Mouse (Mus musculus) liver, embryonic 11.5 days (tissue): Measurements from ENCODE around the gene Acaca. TPM values are rescaled to one million over a fixed set of nuclear protein-coding genes. Genes with fewer than 3 reads are reported as not detected.
"Not testable (repeated sequence)": the region's sequence is repeated elsewhere in the genome, so short reads cannot be mapped to it uniquely, and the experiment has no call there.

ENCODE experiments used
- ATAC-seq: fragments of 200-750 bp; cut with Nextera tagmentation; replicated peaks from 2 replicates; pipeline ENCODE4 v1.8.0; 2017; ENCODE audit warnings: moderate number of reproducible peaks, mild to moderate bottlenecking, moderate TSS enrichment, moderate library complexity; ENCODE audit not compliant: low FRiP score
- DNase-seq: peaks from one replicate; pipeline ENCODE4 v3.0.0-alpha.2; 2017; ENCODE audit warnings: low spot score
- H3K27ac ChIP-seq: fragments of 300-500 bp; sonication (generic); 2 replicates; pipeline ENCODE4 v1.5.1; 2014; ENCODE audit warnings: mild to moderate bottlenecking, low read depth, low read length, control low read depth
- H3K27me3 ChIP-seq: fragments of 300-500 bp; sonication (generic); replicated peaks from 2 replicates; pipeline ENCODE4 v1.6.1; 2014; ENCODE audit warnings: low read length, mixed read lengths; ENCODE audit not compliant: control insufficient read depth, insufficient read depth
- H3K36me3 ChIP-seq: fragments of 300-500 bp; sonication (generic); 2 replicates; pipeline ENCODE4 v1.6.1; 2014; ENCODE audit warnings: mild to moderate bottlenecking, low read length, moderate library complexity, mixed read lengths; ENCODE audit not compliant: control insufficient read depth, insufficient read depth
- H3K4me1 ChIP-seq: fragments of 300-500 bp; sonication (generic); replicated peaks from 2 replicates; pipeline ENCODE4 v1.6.1; 2014; ENCODE audit warnings: low read length, mixed read lengths; ENCODE audit not compliant: control insufficient read depth, insufficient read depth
- H3K4me2 ChIP-seq: fragments of 300-500 bp; sonication (generic); 2 replicates; pipeline ENCODE4 v1.6.1; 2014; ENCODE audit warnings: mild to moderate bottlenecking, control low read depth, moderate library complexity
- H3K4me3 ChIP-seq: fragments of 300-500 bp; sonication (generic); 2 replicates; pipeline ENCODE4 v1.5.1; 2014; ENCODE audit warnings: low read depth, low read length, control low read depth
- H3K9ac ChIP-seq: fragments of 300-500 bp; sonication (generic); 2 replicates; pipeline ENCODE4 v1.6.1; 2014; ENCODE audit warnings: low read depth, low read length, control low read depth
- H3K9me3 ChIP-seq: fragments of 300-500 bp; sonication (generic); 2 replicates; pipeline ENCODE4 v1.6.1; 2016; ENCODE audit warnings: low read length, inconsistent platforms, mixed read lengths; ENCODE audit not compliant: control insufficient read depth
- WGBS: fragments of 180-500 bp; shearing (Covaris S2); extraction: QIAGEN DNeasy Blood & Tissue Kit; methylation state at CpG from one replicate; pipeline ENCODE4 v1.1.7; 2014; 5-methylcytosine and 5-hydroxymethylcytosine counted together
- polyA plus RNA-seq: library from polyadenylated mRNA; unstranded; fragments of >200 nt; fragmentation: Nextera tagmentation; extraction: Ambion mirVana; gene quantifications from 2 replicates; pipeline ENCODE4 v1.2.1, GENCODE M21; 2014

The Acaca gene
- polyA plus RNA-seq, 1 experiment from 2014 or later, result 17.0 TPM

DNA sequence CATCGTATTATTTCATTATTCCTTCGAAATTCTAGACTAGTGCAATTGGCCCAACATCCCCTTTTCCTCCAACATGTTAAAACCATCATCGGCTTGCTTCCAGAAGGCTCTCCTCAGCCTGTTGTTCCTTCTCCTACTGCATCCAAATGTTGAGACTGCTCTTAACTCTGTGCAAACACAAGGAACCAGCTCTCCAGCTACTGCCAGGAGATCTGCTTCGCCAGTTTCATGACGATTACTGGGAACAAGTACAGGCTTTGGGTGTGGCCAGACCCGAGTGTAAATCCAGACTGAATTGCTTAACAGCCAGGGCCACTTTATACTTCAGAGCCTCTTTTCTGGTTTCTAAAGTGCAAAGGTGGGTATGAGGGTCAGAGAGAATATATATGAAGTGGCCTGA, 259.9 kb downstream of the Acaca start:
- no peak overlapping the region for H3K9ac ChIP-seq
- no peak for DNase-seq
- peaks cover 3% of the 10 kb centered on the region; the same call in 1 of the 2 replicates for H3K36me3 ChIP-seq
- 77% methylated on average over 6 of the region's 6 CpGs for WGBS
- no peaks in the 10 kb centered on the region for H3K9me3 ChIP-seq
- ATAC-seq, result no peak
- no peaks in the 10 kb centered on the region for H3K4me1 ChIP-seq
- no peaks in the 10 kb centered on the region for H3K27me3 ChIP-seq
- no peak overlapping the region for H3K4me2 ChIP-seq
- no peak overlapping the region for H3K27ac ChIP-seq
- H3K4me3 ChIP-seq, result no peak overlapping the region

- no peak overlapping the region for H3K27ac ChIP-seq
- 85% methylated on average over 8 of the region's 8 CpGs for WGBS
Measured at GRCm38 (mm10) chr11:84391126-84391525, 261.7 kb downstream of the Acaca start.

GRCm38 (mm10) chr11:84392066-84392465, 262.6 kb downstream of the Acaca start:
- DNase-seq, H3K4me3 ChIP-seq, ATAC-seq: not testable (repeated sequence)

More at GRCm38 (mm10) chr11:84391126-84391525, 261.7 kb downstream of the Acaca start:
- Histone ChIP-seq H3K4me3 (no peak overlapping the region), H3K9ac (no peak overlapping the region), H3K9me3 (no peaks in the 10 kb centered on the region), H3K4me2 (no peak overlapping the region), H3K4me1 (no peaks in the 10 kb centered on the region), H3K36me3 (peaks cover 3% of the 10 kb centered on the region; the same call in 1 of the 2 replicates), H3K27me3 (no peaks in the 10 kb centered on the region)
- DNase-seq (no peak), ATAC-seq (no peak)

DNA sequence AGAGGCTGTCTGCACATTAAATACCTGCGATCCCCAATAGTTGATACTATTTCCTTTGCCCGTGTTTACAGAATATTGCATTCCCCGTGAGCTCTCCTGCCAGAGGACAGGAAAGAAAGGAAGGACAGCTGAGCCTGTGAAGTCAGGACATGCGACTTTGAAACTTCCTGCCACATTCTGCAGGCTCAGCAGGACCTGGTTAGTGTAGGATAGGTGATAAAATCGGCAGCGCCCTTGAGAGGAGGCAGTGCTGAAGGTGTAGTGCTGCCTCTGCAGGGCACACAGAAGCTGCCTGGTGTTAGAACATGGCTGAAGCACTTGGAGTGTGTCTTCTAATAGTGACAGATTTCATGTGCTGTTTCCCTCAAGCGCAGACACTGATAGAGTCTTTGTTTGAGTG, 264.1 kb downstream of the Acaca start:
- H3K4me1 ChIP-seq, result no peaks in the 10 kb centered on the region
- ATAC-seq, result no peak

More at GRCm38 (mm10) chr11:84392066-84392465, 262.6 kb downstream of the Acaca start:
- H3K4me2 ChIP-seq, H3K9ac ChIP-seq, H3K4me1 ChIP-seq, H3K27ac ChIP-seq, H3K36me3 ChIP-seq, H3K9me3 ChIP-seq, H3K27me3 ChIP-seq: not testable (repeated sequence)
- WGBS, result 81% methylated on average over 7 of the region's 7 CpGs

DNA sequence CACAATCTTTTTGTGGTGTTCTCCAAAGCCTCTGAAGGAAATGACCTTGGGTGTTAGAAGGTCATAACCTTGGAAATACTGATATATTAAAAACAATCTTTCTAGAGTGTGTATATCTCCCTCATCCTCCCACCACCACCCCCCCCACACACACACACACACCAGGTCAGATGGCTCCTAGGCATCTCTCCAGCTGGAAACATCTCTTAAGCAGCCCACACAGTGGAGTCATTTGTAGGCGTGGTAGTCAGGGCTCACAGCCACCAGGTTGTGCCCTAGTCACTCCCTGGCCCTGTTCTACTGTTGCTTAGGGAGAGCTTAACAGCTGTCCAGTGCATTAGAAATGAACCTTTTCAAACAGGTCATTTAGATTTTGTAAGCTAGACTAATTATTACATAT, 265.5 kb downstream of the Acaca start:
- Histone ChIP-seq H3K27me3 (no peaks in the 10 kb centered on the region), H3K4me3 (no peak overlapping the region), H3K9me3 (no peaks in the 10 kb centered on the region), H3K4me2 (no peak overlapping the region), H3K4me1 (no peaks in the 10 kb centered on the region), H3K9ac (no peak overlapping the region), H3K27ac (no peak overlapping the region), H3K36me3 (peaks cover 2% of the 10 kb centered on the region; the same call in 1 of the 2 replicates)
- WGBS, result 67% methylated on average over 1 of the region's 1 CpGs
- DNase-seq (no peak), ATAC-seq (no peak)

More for the DNA sequence above, 264.1 kb downstream of the Acaca start:
- no peak overlapping the region for H3K4me3 ChIP-seq
- no peak for DNase-seq
- no peak overlapping the region for H3K9ac ChIP-seq
- WGBS, result 66% methylated on average over 7 of the region's 7 CpGs
- no peak overlapping the region for H3K27ac ChIP-seq
- no peak overlapping the region for H3K4me2 ChIP-seq
- H3K36me3 ChIP-seq, result peaks cover 5% of the 10 kb centered on the region; the same call in 1 of the 2 replicates
- H3K9me3 ChIP-seq, result no peaks in the 10 kb centered on the region
- H3K27me3 ChIP-seq, result no peaks in the 10 kb centered on the region

DNA sequence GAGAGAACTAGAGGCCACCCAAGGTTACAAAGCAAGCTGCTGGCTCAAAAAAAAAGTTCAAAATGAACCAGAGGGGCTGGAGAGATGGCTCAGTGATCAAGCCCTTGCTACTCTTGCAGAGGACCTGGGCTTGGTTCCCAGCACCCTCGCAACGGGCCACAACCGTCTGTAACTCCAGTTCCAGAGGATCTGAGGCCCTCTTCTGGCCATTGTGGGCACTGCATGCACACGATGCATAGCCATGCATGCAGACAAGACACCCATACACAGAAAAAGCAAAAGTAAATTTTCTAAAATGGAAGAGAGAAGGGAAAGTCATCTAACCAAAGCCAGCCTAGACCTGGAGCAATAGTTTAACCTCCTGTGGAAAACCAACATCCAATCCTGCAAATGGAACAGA, 277.3 kb downstream of the Acaca start:
- Histone ChIP-seq H3K27me3 (no peaks in the 10 kb centered on the region), H3K36me3 (no peaks in the 10 kb centered on the region), H3K4me1 (peaks cover 13% of the 10 kb centered on the region), H3K4me3 (no peak overlapping the region), H3K9me3 (peaks cover 4% of the 10 kb centered on the region; the same call in 1 of the 2 replicates), H3K4me2 (no peak overlapping the region), H3K9ac (no peak overlapping the region), H3K27ac (no peak overlapping the region)
- WGBS, result 91% methylated on average over 4 of the region's 4 CpGs
- DNase-seq, result no peak
- ATAC-seq, result no peak

DNA sequence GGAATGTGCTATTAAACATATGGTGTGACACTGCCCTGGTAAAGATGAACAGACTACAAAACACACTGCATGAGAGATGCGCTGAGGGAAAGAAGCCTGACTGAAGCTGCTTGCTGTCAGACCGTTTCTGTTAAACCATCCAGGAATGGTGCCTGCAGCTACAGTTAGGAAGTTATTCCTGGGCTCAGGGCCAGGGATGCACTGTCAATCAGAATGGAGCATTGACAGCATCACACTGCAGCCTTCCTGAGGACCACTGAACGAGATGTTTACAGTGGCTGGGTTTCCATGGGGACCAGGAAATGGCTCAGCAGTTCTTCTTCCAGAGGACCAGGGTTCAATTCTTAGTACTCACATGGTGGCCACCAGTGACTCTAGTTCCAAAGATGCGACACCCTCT, 280.9 kb downstream of the Acaca start:
- Histone ChIP-seq H3K9ac (no peak overlapping the region), H3K27ac (no peak overlapping the region; the same call in 1 of the 2 replicates), H3K36me3 (no peaks in the 10 kb centered on the region), H3K4me3 (no peak overlapping the region), H3K9me3 (peaks cover 4% of the 10 kb centered on the region; the same call in 1 of the 2 replicates), H3K4me1 (peaks cover 43% of the 10 kb centered on the region), H3K4me2 (no peak overlapping the region), H3K27me3 (no peaks in the 10 kb centered on the region)
- 68% methylated on average over 4 of the region's 4 CpGs for WGBS
- DNase-seq (no peak), ATAC-seq (no peak; the same call in 1 of the 2 replicates)

- peak overlapping the region; percentile 51 for H3K9ac ChIP-seq
- peaks cover 4% of the 10 kb centered on the region; the same call in 1 of the 2 replicates for H3K9me3 ChIP-seq
- ATAC-seq (peak; percentile 61; the same call in 1 of the 2 replicates), DNase-seq (no peak)
- H3K4me1 ChIP-seq, result peaks cover 43% of the 10 kb centered on the region
- 49% methylated on average over 7 of the region's 7 CpGs for WGBS
- no peaks in the 10 kb centered on the region for H3K36me3 ChIP-seq
- no peak overlapping the region for H3K4me3 ChIP-seq
- peak overlapping the region; percentile 79 for H3K27ac ChIP-seq
- peak overlapping the region; percentile 30 for H3K4me2 ChIP-seq
- H3K27me3 ChIP-seq, result no peaks in the 10 kb centered on the region
Measured at GRCm38 (mm10) chr11:84410879-84411641, 281.6 kb downstream of the Acaca start.

GRCm38 (mm10) chr11:84411642-84412018, 282.2 kb downstream of the Acaca start:
- H3K4me1 ChIP-seq, result peaks cover 43% of the 10 kb centered on the region
- peak overlapping the region; percentile 79 for H3K27ac ChIP-seq
- 62% methylated on average over 7 of the region's 7 CpGs for WGBS
- H3K27me3 ChIP-seq, result no peaks in the 10 kb centered on the region
- ATAC-seq (peak; percentile 51), DNase-seq (no peak)
- H3K9ac ChIP-seq, result peak overlapping the region; percentile 51
- H3K36me3 ChIP-seq, result no peaks in the 10 kb centered on the region
- no peak overlapping the region for H3K4me3 ChIP-seq
- H3K9me3 ChIP-seq, result peaks cover 3% of the 10 kb centered on the region; the same call in 1 of the 2 replicates
- peak overlapping the region; percentile 30 for H3K4me2 ChIP-seq
